Mouse (Mus musculus) retina, postnatal 1 day (tissue): ENCODE measurements around the gene Tmigd3.

ENCODE experiments used
- DNase-seq: peaks from one replicate; pipeline ENCODE4 v3.0.0-alpha.2; 2012

Gene Tmigd3

DNA sequence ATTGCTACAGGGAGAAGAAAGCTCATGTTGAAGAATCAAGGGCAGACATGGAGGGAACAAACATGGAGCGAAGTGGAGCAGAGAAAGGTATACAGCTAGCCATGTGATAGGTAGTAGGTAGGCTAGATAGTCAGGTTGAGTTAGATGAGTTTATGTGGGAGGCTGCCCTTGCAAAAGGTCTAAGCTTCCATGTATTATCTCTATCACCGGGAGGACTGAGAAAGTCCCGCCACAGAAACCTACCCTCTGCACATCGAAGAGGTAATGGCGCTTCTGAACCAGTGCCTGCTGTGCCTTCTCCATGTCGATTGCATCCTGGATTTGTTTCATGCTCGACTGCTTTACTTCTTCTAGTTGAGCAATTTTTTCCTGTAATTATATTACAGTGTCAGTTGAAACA lies 80.6 kb downstream of the Tmigd3 start:
- DNase-seq = no peak

DNA sequence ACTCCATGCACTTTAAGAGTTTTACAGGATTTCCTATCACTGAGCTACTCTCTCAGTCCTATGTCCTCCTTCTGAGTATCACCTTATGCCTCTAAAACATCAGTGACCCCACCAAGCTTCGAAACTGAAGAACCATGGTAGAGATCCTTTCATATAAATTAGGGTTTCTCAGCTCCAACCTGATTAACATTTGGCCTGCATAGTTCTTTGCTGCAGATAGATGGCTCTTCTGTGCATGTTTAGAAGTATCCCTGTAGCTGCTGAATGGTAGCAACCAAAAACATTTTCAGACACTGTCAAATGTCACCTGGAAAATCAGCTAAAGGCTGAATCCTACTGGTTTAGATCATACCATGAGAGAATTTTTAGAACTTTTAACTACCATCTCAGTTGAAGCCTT lies 86.5 kb downstream of the Tmigd3 start:
- no peak for DNase-seq

DNA sequence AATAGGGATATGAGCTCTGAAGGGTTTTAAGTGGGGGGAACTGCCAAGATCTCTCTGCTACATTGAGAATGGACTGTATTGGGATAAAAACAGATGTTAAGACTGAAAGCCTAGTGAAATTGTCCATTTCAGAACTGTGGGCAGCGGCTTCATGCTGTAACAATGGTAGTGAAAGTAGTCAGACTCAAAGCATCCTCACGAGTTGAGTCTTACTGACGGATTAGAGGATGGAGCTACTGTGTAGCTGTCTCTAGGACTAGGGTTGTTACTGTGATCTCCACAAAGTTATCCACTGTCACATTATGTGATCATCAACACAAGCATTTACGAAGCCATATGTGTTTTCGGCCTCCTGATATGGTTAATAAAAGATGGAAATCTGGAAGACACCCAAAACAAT lies 87.5 kb downstream of the Tmigd3 start:
- DNase-seq = no peak

DNA sequence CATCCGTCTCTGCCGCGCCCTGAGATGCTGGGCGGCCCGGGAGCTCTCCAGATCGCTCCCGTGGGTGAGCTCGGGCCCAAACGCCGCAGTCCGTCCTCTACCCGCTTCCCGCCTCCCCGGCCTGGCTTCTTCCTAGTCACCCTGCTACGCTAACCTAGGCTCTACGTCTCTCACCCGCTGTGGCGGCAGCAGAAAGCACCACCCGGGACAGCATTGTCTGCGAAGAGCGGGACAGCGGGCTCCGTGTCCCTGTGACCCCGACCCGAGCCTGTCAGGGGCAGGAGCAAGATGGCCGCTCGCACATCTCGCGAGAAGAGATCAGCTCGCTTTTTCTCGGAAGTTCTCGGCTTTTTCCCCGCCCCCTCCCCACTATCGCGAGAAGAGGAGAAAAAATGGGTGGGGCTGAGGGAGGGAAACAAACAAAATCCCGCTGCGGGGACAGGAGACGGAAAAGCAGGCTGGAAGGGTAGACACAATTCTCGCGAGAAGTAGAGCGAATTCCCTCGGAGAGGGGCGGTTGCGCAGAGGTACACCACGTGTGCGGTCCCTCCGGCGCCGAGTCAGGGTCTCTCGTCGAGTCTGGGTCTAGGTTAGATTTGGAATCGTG lies 88.4 kb downstream of the Tmigd3 start, which contains the start of gene Wdr77:
TSS of gene Wdr77 (plus strand) at position 396 of the 607 bp plus-strand sequence.
- peak; percentile 100 for DNase-seq

DNA sequence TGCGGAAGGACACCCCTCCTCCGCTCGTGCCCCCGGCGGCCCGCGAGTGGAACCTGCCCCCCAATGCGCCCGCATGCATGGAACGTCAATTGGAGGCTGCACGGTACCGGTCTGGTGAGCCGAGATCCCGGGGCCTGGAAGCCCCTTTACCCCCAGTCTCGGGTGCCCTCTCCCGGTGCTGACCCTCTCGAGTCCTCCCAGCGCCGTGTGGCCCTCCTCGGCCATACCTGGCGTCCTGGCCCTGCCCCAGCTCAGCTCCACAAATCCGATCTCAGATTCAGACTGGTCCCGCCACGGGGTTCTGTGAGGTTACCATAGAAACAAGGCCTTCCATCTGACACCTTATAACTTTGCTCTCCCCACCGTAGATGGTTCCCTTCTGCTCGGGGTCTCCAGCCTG lies 88.9 kb downstream of the Tmigd3 start:
- DNase-seq = no peak

DNA sequence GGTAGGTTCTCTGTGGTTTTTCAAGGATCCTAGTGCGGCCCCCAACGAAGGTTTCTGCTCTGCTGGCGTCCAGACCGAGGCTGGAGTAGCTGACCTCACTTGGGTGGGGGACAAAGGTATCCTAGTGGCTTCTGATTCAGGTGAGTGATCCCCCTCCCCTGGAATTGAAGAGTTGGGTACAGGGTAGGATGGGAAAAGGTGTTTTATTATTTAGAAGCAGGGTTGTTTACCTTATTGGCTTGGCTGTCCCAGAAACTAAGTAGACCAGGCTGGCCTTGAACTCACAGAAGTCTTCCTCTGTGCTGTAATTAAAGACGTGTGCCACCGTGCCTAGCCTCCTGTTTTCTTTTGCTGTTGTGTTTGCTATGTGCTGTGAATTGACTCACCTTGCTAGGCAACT lies 89.3 kb downstream of the Tmigd3 start, which contains the start of gene Atp5f1:
TSS of gene Atp5f1 (minus strand) at position 101 of the 400 bp plus-strand sequence.
- no peak for DNase-seq

DNA sequence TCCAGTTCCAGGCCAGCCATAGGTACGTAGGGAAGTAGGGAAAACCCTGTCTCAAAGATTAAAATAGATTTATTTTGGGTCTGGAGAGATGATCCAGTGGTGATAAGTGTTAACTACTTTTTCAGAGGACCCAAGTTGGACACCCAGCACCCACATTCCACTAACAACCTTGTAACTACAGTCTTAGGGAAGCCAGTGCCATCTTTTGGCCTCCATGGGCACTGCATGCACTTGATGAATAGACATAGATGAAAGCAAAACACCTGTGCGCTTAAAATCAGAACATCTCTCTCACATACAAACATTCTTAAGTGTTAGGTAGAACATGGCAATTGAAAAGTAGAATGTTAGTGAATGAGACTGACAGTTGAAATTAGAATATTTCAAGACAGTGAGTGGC lies 90.0 kb downstream of the Tmigd3 start:
- peak; percentile 13 for DNase-seq

DNA sequence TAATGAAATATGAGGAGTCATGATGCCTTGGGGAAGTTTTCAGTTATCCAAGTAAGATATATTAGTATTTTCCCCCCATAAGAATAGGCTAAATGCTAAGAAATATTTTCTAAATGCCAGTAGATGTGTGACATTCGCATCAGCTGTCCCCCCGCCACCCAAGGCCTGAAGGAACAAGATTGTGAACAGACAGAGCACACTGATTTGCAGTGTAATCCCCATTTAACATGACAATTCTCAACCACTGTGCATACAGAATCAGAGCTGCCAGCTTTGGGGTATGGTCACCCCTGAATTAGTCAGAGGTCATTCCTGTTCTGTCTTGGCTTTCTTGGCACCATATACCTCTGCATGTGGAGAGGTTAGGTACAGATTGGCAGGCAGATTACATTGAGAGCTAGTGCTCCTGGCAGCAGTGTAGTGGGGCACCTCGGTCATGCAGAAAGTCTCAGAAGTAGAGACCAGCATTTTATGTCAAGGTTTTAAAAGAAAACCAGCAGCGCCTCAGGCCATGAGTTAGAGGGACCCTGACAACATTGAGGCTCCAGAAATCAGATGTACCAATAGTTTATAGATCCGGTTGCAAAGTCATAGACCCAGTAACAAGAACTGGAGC lies 101.2 kb downstream of the Tmigd3 start:
- no peak for DNase-seq

DNA sequence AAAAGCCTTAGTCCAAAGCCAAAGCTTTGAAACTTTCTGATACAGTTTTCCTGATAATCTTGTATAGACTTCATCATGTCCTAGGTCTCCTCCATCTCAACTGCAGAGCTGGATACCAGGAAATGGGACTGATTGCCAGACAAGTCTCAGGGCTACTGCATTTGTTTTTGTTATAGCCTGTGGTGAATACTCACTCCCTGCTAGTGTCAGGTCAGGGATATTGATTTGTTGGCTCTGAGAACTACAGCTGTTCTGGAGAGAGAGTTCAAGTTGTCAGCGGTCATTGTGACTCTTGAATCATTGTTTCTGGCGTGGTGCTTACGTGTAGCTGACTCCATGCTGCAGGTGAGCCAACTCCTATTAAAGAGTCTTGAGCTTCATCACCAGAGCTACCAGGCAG lies 102.7 kb downstream of the Tmigd3 start, which contains the start of gene Ovgp1:
TSS of gene Ovgp1 (plus strand) at position 301 of the 400 bp plus-strand sequence.
- no peak for DNase-seq
